Mouse (Mus musculus) ES-Bruce4 (cell line): ENCODE results near the gene Rassf10. TPM values are rescaled to one million over a fixed set of nuclear protein-coding genes. Genes with fewer than 3 reads are reported as not detected.
"Not testable (repeated sequence)": the region's sequence is repeated elsewhere in the genome, so short reads cannot be mapped to it uniquely, and the experiment has no call there.

Experiments
- H3K27ac ChIP-seq: 2 replicates; pipeline ENCODE4 v1.5.1; 2012; ENCODE audit warnings: low read length, inconsistent platforms; ENCODE audit not compliant: insufficient read depth
- H3K27me3 ChIP-seq: 2 replicates; pipeline ENCODE4 v1.6.1; 2012; ENCODE audit warnings: mild to moderate bottlenecking, low read length, inconsistent platforms; ENCODE audit not compliant: control insufficient read depth, poor library complexity, insufficient read depth, severe bottlenecking
- H3K36me3 ChIP-seq: 2 replicates; pipeline ENCODE4 v1.6.1; 2012; ENCODE audit warnings: inconsistent platforms, mild to moderate bottlenecking, low read length, moderate library complexity; ENCODE audit not compliant: control insufficient read depth, poor library complexity, insufficient read depth, severe bottlenecking
- H3K4me1 ChIP-seq: one replicate; pipeline ENCODE4 v1.8.1; 2011; ENCODE audit warnings: low read length; ENCODE audit not compliant: control insufficient read depth, insufficient read depth
- H3K4me3 ChIP-seq: 2 replicates; pipeline ENCODE4 v1.5.1; 2011; ENCODE audit warnings: low read depth, mild to moderate bottlenecking, low read length
- H3K9ac ChIP-seq: 2 replicates; pipeline ENCODE4 v1.6.1; 2012; ENCODE audit warnings: low read depth, mild to moderate bottlenecking, inconsistent platforms; ENCODE audit not compliant: poor library complexity, severe bottlenecking
- H3K9me3 ChIP-seq: replicated peaks from 2 replicates; pipeline ENCODE4 v1.6.1; 2012; ENCODE audit warnings: mild to moderate bottlenecking, low read length, inconsistent platforms; ENCODE audit not compliant: control insufficient read depth, poor library complexity, insufficient read depth, severe bottlenecking
- CTCF ChIP-seq: IDR thresholded peaks from one replicate; pipeline ENCODE4 v1.8.1; 2011; ENCODE audit warnings: low read depth, low read length
- EP300 ChIP-seq: IDR thresholded peaks from 2 replicates; pipeline ENCODE4 v1.6.1; 2011; ENCODE audit warnings: low read depth, low read length; ENCODE audit not compliant: insufficient read depth
- POLR2A ChIP-seq: IDR thresholded peaks from one replicate; pipeline ENCODE4 v1.8.1; 2011; ENCODE audit warnings: low read length; ENCODE audit not compliant: insufficient read depth
- polyA plus RNA-seq: library from polyadenylated mRNA; stranded (reverse); fragments of >200 nt; gene quantifications from 2 replicates; pipeline ENCODE4 v1.2.4, GENCODE M21; 2011; ENCODE audit warnings: low read depth; ENCODE audit not compliant: missing spikeins, insufficient read depth, insufficient read length

Rassf10 gene
- polyA plus RNA-seq, 1 experiment: 0.91 TPM

DNA sequence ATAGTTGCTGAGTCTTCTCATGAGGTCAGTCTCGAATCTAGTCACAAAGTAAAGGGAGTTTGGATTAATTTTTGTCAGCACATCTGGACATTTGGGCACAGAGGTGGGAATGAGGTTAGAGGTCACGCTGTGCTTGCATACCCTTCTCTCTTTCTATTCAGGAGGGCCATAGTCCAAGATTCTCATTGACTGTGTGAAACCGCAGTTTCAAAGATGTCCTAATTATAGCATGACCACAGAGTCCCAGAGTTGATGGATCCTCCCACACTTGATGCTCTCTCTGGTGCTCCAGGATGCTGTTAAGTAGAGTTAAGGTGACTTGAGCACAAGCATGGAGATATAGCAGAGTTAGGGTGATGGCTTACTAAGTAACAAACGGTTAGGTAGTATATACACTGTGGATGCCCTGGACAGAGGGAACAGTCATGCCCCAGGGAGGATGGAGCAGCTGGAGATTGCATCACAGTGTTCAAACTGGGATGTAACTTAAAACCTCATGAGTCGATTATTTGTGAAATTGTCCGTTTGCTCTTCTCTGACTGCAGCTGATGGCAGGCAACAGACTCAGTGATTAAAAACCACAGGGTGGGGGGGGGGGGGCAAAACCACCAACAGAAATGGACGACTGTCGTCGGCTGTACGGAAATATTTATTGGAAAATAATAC lies 36.0 kb upstream of the Rassf10 start:
- TF ChIP-seq EP300 (no peak), POLR2A (no peak), CTCF (no peak)
- no peaks in the 10 kb centered on the region for H3K27me3 ChIP-seq
- no peak overlapping the region for H3K9ac ChIP-seq
- no peaks in the 10 kb centered on the region for H3K9me3 ChIP-seq
- no peak overlapping the region for H3K4me3 ChIP-seq
- no peaks in the 10 kb centered on the region for H3K36me3 ChIP-seq
- no peak overlapping the region for H3K27ac ChIP-seq
- H3K4me1 ChIP-seq: no peaks in the 10 kb centered on the region

DNA sequence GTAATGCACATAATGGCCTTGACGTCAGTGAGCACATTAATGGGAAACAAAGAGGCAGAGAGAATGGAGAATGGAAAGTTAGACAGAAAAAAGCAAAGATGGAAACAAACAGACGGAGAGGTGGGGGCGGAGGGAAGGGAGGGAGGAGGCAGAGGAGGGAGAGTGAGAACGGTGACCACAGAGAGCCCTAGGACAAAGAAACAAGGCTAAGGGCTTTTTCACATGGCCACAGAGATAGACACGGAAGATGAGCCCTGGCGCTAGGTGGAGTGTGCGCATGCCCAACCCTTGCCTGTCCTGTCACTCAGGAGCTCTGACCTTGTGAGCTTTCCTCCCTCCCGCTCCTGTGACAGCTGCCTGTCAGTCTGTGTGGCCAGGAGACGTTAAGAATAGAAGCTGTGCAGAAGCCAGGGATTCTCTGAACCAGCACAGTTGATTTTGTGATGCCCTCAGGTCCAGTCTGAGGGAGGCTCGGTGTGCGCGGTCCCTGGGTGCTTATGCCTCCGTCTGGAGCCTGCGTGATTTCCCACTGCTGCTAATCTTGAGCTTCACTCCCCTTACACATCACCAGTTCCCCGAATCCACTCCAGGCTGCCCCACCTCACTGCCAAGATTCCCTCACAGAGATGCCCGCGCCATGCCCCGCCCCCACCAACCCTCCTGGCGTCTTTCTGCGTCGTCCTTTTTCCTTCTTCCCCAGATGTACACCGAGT lies 35.3 kb upstream of the Rassf10 start:
- no peaks in the 10 kb centered on the region for H3K36me3 ChIP-seq
- no peaks in the 10 kb centered on the region for H3K9me3 ChIP-seq
- no peak overlapping the region for H3K9ac ChIP-seq
- no peak overlapping the region for H3K4me3 ChIP-seq
- H3K4me1 ChIP-seq: no peaks in the 10 kb centered on the region
- H3K27me3 ChIP-seq: no peaks in the 10 kb centered on the region
- H3K27ac ChIP-seq: no peak overlapping the region
- TF ChIP-seq EP300 (no peak), CTCF (no peak), POLR2A (no peak)

DNA sequence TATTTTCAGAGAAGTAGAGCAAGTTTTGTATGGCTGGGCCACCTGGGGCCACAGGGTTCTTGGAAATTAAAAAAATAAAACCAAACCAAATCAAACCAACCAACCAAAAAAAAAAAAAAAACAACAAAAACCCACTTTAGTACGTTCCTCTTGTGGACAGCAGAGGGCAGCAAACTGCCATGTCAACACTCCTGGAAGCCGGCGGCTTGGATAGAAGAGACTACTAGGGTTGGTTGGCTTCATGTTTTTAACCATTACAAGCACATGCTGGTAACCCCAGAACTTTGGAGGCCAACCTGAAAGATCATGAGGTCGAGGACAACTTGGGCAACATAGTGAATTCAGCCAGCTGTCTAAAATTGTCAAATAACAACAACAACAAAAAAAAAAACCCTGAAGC lies 33.9 kb upstream of the Rassf10 start:
- Histone ChIP-seq H3K4me1 (no peaks in the 10 kb centered on the region), H3K27me3 (no peaks in the 10 kb centered on the region), H3K9me3 (no peaks in the 10 kb centered on the region), H3K36me3 (no peaks in the 10 kb centered on the region), H3K27ac (no peak overlapping the region), H3K9ac (no peak overlapping the region), H3K4me3 (no peak overlapping the region)
- TF ChIP-seq CTCF (peak; percentile 63), EP300 (no peak)

DNA sequence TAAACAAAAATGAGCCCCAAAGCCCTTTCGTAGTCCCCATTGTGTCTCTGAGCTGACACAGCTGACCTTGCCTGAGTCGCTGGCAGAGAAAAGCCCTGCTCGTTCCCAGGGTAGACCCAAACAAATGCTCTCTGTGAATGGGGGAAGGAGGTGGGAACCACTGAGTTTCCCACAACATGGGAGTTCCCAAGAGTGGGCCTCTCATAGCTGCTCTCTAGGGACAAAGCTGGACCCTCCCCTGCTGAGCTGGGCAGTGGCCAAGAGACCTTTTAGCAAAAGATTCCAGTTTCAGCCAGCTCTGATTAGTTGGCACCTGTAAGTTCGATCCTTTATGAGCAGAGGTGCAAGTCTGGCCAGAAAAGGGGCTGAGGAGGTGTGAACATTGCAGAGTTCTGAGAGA lies 31.0 kb upstream of the Rassf10 start:
- H3K27ac ChIP-seq: no peak overlapping the region

DNA sequence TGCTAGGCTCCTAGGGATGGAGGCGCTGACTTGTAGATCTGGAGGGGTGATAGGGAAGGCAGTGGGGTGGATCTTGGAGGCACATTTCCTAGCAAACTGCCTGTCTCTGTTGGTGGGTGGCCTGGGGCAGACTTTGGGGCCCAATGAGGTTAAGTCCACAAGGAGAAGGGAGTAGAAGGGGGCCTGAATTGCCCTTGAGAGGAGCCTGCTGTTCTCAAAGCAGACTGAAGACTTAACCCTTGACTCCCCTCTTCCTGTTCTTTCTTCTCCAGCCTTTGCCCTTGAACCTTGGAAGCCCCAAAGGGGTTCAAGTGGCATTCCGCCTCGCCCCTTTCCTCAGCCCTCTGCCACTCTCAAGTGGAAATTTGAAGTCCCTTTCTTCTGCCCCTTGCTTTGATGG lies 30.1 kb upstream of the Rassf10 start:
- Histone ChIP-seq H3K9ac (no peak overlapping the region), H3K4me1 (no peaks in the 10 kb centered on the region), H3K4me3 (no peak overlapping the region), H3K9me3 (no peaks in the 10 kb centered on the region), H3K36me3 (no peaks in the 10 kb centered on the region), H3K27me3 (no peaks in the 10 kb centered on the region), H3K27ac (no peak overlapping the region)
- TF ChIP-seq EP300: no peak
- no peak for TF ChIP-seq POLR2A
- TF ChIP-seq CTCF: no peak

More for the DNA sequence above, 31.0 kb upstream of the Rassf10 start:
- Histone ChIP-seq H3K4me1 (no peaks in the 10 kb centered on the region), H3K9ac (no peak overlapping the region), H3K36me3 (no peaks in the 10 kb centered on the region), H3K4me3 (no peak overlapping the region), H3K27me3 (no peaks in the 10 kb centered on the region), H3K9me3 (no peaks in the 10 kb centered on the region)
- TF ChIP-seq EP300 (no peak), POLR2A (no peak), CTCF (no peak)

DNA sequence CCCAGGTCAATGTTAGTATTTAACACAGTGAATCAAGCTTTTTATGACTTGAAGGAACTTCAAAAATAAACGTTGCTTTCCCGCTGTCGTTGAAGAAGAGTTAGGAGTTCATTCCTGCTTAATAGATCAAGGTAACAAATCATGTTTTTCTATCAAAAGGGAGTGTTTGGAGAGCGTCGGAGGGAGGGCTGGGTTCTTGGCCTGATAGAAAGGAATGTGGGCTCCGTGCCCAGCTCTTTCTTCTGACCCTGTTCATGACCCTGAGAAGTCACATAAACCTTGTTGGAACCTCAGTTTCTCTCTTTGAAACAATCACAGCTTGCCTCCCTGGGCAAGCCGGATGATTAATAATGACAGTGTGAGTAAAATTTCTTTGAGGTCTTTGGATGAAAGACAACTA lies 23.1 kb upstream of the Rassf10 start:
- no peaks in the 10 kb centered on the region for H3K36me3 ChIP-seq
- no peaks in the 10 kb centered on the region for H3K4me1 ChIP-seq
- H3K9ac ChIP-seq: no peak overlapping the region
- H3K4me3 ChIP-seq: no peak overlapping the region
- TF ChIP-seq CTCF: no peak
- no peak for TF ChIP-seq EP300
- TF ChIP-seq POLR2A: no peak
- H3K27ac ChIP-seq: no peak overlapping the region
- no peaks in the 10 kb centered on the region for H3K27me3 ChIP-seq
- H3K9me3 ChIP-seq: no peaks in the 10 kb centered on the region

DNA sequence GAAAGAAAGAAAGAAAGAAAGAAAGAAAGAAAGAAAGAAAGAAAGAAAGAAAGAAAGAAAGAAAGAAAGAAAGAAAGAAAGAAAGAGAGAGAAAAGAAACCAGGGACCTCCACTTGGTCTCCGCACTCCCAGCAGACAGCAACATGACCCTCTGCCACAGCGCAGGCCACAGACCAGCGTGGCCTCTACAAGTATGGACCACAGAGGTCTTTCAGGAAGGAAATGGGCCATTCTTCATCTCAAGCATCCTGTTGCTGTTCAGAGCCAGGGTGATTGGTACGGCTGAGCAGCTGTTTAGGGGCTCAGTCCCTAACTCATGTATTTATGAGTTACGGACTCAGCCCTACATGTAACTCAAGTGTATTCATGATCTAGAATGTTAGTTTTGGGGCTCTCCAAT lies 17.9 kb upstream of the Rassf10 start:
- not testable (repeated sequence) for H3K4me3 ChIP-seq, H3K9me3 ChIP-seq, H3K4me1 ChIP-seq, H3K27me3 ChIP-seq, H3K36me3 ChIP-seq, H3K27ac ChIP-seq, H3K9ac ChIP-seq
